Mouse (Mus musculus) thymus, adult 2 months (tissue): ENCODE data around the gene 1700017B05Rik.

Source experiments
- CTCF ChIP-seq: fragments of 200-500 bp; IDR thresholded peaks from 2 replicates; pipeline ENCODE4 v1.5.1; 2012; ENCODE audit warnings: mild to moderate bottlenecking, control low read depth, low read length, moderate library complexity, borderline replicate concordance; ENCODE audit not compliant: control insufficient read depth, poor library complexity, insufficient read depth; ENCODE audit errors: extremely low read depth
- POLR2A ChIP-seq: fragments of 200-500 bp; IDR thresholded peaks from 2 replicates; pipeline ENCODE4 v1.6.1; 2012; ENCODE audit warnings: mild to moderate bottlenecking, low read length, control low read depth, moderate library complexity; ENCODE audit not compliant: control insufficient read depth, poor library complexity, insufficient read depth; ENCODE audit errors: extremely low read depth

DNA sequence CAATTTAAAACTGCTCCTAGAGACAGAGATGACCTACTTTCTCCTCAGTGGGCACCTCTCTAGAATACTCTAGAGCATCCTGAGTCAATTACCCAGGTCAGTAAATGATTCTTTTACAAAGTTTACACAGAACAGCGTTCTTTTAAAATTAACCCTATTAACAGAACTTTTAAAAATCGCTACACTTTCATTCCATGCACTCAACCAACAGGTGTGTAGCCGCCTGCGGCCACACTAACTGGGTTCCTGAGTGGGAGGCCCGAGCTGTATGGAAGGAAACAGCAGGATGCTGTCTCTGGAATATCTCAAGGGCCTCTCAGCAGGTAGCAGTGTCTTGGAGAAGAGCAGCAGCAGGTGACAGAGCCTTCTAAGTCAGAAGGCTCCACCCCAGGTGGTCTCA lies 35.2 kb downstream of the 1700017B05Rik start:
- TF ChIP-seq CTCF (no peak), POLR2A (no peak)
